Mouse (Mus musculus): Measurements from ENCODE around the gene Btd.

Gene Btd

GRCm38 (mm10) chr14:31647991-31648390 is 7.2 kb downstream of the Btd start:
- no peak for DNase-seq

- no peak for DNase-seq
Observed at GRCm38 (mm10) chr14:31650347-31650746, 9.5 kb downstream of the Btd start.

- DNase-seq, result no peak
Observed at GRCm38 (mm10) chr14:31651206-31651605, 10.4 kb downstream of the Btd start.

- DNase-seq, result no peak
Observed at GRCm38 (mm10) chr14:31652106-31652505, 11.3 kb downstream of the Btd start.

- DNase-seq, result no peak
Observed at GRCm38 (mm10) chr14:31652624-31653023, 11.8 kb downstream of the Btd start.

GRCm38 (mm10) chr14:31653101-31653875 is 12.5 kb downstream of the Btd start:
- no peak for DNase-seq

- DNase-seq, result no peak
Observed at GRCm38 (mm10) chr14:31654816-31655215, 14.0 kb downstream of the Btd start.

- no peak for DNase-seq
Observed at GRCm38 (mm10) chr14:31655406-31655805, 14.6 kb downstream of the Btd start.

GRCm38 (mm10) chr14:31656386-31656785 is 15.6 kb downstream of the Btd start:
- no peak for DNase-seq

GRCm38 (mm10) chr14:31656857-31657645 is 16.2 kb downstream of the Btd start:
- DNase-seq, result peak; percentile 63

- no peak for DNase-seq
Observed at GRCm38 (mm10) chr14:31658126-31658680, 17.4 kb downstream of the Btd start.

GRCm38 (mm10) chr14:31659501-31660181 is 18.8 kb downstream of the Btd start:
- DNase-seq, result no peak

- DNase-seq, result no peak
Observed at GRCm38 (mm10) chr14:31660312-31661093, 19.7 kb downstream of the Btd start.

- peak; percentile 76 for DNase-seq
Observed at GRCm38 (mm10) chr14:31661671-31662554, 21.1 kb downstream of the Btd start.

GRCm38 (mm10) chr14:31662555-31663211 is 21.9 kb downstream of the Btd start:
- peak; percentile 24 for DNase-seq

- peak; percentile 1 for DNase-seq
Observed at GRCm38 (mm10) chr14:31663376-31664099, 22.7 kb downstream of the Btd start.

GRCm38 (mm10) chr14:31664100-31664902 is 23.5 kb downstream of the Btd start:
- DNase-seq, result no peak

GRCm38 (mm10) chr14:31664903-31665565 is 24.2 kb downstream of the Btd start:
- no peak for DNase-seq

- DNase-seq, result no peak
Observed at GRCm38 (mm10) chr14:31665566-31665940, 24.7 kb downstream of the Btd start.

Measured in liver (tissue).